Mouse (Mus musculus): Measurements from ENCODE around the gene Ppm1a. TPM values are rescaled to one million over a fixed set of nuclear protein-coding genes. Genes with fewer than 3 reads are reported as not detected.

Ppm1a gene
- polyA plus RNA-seq, 1 experiment from 2014 or later, result 83.7 TPM

- 48% methylated on average over 9 of the region's 9 CpGs for WGBS
- ATAC-seq (ENCODE audit: insufficient number of reproducible peaks, insufficient read depth, low FRiP score, low TSS enrichment), result no peak
- no peak overlapping the region for H3K27ac ChIP-seq
- H3K36me3 ChIP-seq, result no peaks in the 10 kb centered on the region
- no peaks in the 10 kb centered on the region for H3K27me3 ChIP-seq
- no peak overlapping the region for H3K9ac ChIP-seq
- no peaks in the 10 kb centered on the region for H3K4me1 ChIP-seq
- no peaks in the 10 kb centered on the region for H3K9me3 ChIP-seq
- H3K4me2 ChIP-seq (replicated peaks), result no peak overlapping the region
- no peak overlapping the region for H3K4me3 ChIP-seq
Observed at GRCm38 (mm10) chr12:72744803-72745360, 12.4 kb upstream of the Ppm1a start.

DNA sequence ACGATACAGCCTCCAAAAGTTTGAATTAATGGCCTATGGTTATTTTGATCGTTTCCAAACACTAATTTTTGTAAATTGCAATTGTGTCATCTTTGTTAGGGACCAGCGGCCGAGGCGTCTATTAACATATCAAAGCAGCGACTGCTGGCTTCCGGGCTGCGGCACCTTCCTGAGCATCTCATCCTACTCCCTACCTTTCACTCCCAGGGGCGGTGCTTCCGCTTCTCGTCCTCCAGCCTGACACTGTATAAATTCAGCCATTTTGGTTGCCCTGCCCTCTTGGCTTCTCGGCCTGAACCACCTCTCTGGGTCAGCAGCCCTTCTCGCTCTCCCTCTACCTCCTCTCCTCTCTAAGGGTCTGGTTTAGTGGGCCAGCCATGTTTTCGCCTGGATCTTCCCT, 11.8 kb upstream of the Ppm1a start:
- ATAC-seq (ENCODE audit: insufficient number of reproducible peaks, insufficient read depth, low FRiP score, low TSS enrichment), result no peak
- 60% methylated on average over 14 of the region's 14 CpGs for WGBS
- Histone ChIP-seq H3K9me3 (no peaks in the 10 kb centered on the region), H3K4me1 (no peaks in the 10 kb centered on the region), H3K27ac (no peak overlapping the region), H3K9ac (no peak overlapping the region), H3K27me3 (no peaks in the 10 kb centered on the region), H3K4me2 (replicated peaks) (no peak overlapping the region), H3K36me3 (no peaks in the 10 kb centered on the region), H3K4me3 (no peak overlapping the region)

DNA sequence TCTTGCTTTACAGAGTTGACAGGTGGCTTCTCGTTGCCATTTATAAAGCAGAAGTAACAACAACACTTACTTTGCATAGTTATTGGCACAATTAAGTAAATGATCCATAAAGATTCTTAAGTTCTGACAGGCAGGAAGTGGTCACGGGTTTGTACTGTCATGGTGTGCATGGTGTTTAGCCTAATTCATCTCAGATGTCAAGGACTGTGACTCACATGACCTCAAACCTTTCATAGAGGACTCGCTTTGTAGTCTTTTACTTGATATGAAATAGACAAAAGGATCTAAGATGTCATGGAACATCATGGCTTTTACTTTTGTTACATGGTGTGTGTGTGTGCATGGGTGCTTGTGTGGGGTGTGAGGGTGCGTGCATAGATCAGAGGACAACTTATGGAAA, 8.9 kb upstream of the Ppm1a start:
- no peaks in the 10 kb centered on the region for H3K9me3 ChIP-seq
- no peaks in the 10 kb centered on the region for H3K36me3 ChIP-seq
- no peak for ATAC-seq (ENCODE audit: insufficient number of reproducible peaks, insufficient read depth, low FRiP score, low TSS enrichment)
- 63% methylated on average over 4 of the region's 4 CpGs for WGBS
- H3K4me1 ChIP-seq, result no peaks in the 10 kb centered on the region
- H3K9ac ChIP-seq, result no peak overlapping the region
- H3K27ac ChIP-seq, result no peak overlapping the region
- H3K4me3 ChIP-seq, result no peak overlapping the region
- no peaks in the 10 kb centered on the region for H3K27me3 ChIP-seq
- H3K4me2 ChIP-seq (replicated peaks), result no peak overlapping the region

- Histone ChIP-seq H3K4me3 (no peak overlapping the region), H3K36me3 (no peaks in the 10 kb centered on the region), H3K9me3 (no peaks in the 10 kb centered on the region), H3K4me1 (no peaks in the 10 kb centered on the region), H3K9ac (no peak overlapping the region), H3K27ac (no peak overlapping the region), H3K27me3 (no peaks in the 10 kb centered on the region), H3K4me2 (replicated peaks) (no peak overlapping the region)
- ATAC-seq (ENCODE audit: insufficient number of reproducible peaks, insufficient read depth, low FRiP score, low TSS enrichment), result no peak
- WGBS, result 81% methylated on average over 4 of the region's 4 CpGs
Observed at GRCm38 (mm10) chr12:72748841-72749240, 8.4 kb upstream of the Ppm1a start.

DNA sequence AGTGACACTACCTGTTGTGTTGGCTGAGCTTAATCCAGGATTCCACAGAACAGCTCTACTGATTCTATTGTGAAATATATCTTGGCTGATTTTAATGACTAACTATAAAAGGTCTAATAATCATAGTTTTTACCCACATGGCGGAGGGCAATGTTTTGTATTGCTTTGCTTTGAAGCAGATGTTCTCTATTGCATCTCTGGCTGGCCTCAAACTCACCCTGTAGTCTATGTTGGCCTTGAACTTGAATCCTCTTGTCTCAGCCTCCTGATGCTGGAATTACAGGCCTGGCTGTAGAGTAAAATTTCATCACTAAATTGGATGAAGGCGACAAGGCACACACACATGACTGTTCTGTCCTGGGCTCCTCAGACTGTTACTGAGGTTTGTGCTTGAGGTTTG, 7.8 kb upstream of the Ppm1a start:
- H3K36me3 ChIP-seq, result no peaks in the 10 kb centered on the region
- no peak overlapping the region for H3K9ac ChIP-seq
- no peaks in the 10 kb centered on the region for H3K9me3 ChIP-seq
- no peak overlapping the region for H3K4me3 ChIP-seq
- H3K27ac ChIP-seq, result no peak overlapping the region
- 88% methylated on average over 2 of the region's 2 CpGs for WGBS
- H3K4me1 ChIP-seq, result no peaks in the 10 kb centered on the region
- H3K27me3 ChIP-seq, result no peaks in the 10 kb centered on the region
- no peak for ATAC-seq (ENCODE audit: insufficient number of reproducible peaks, insufficient read depth, low FRiP score, low TSS enrichment)
- no peak overlapping the region for H3K4me2 ChIP-seq (replicated peaks)

GRCm38 (mm10) chr12:72750016-72750415, 7.2 kb upstream of the Ppm1a start:
- ATAC-seq (ENCODE audit: insufficient number of reproducible peaks, insufficient read depth, low FRiP score, low TSS enrichment), result no peak
- Histone ChIP-seq H3K27me3 (no peaks in the 10 kb centered on the region), H3K4me2 (replicated peaks) (no peak overlapping the region), H3K9ac (no peak overlapping the region), H3K4me3 (no peak overlapping the region), H3K9me3 (no peaks in the 10 kb centered on the region), H3K36me3 (no peaks in the 10 kb centered on the region), H3K4me1 (no peaks in the 10 kb centered on the region), H3K27ac (no peak overlapping the region)
- 83% methylated on average over 5 of the region's 5 CpGs for WGBS

DNA sequence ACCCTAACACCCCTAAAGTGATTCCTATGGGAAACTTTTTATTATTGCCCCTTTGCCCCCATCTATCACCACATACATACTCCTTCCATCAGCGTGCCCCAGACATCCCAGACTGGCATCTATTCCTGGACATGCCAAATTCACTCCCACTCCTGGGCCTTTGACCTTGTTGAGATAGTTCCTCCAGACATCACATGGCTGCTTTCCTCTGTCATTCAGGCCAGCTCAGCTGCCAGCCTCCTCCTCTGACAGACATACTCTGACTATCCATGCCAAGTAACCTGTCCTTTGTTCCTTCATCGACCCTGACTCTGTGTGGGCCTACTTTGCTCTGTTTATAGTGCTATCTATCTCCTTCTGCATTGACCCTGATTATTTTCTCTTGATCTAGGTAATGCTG, 6.6 kb upstream of the Ppm1a start:
- ATAC-seq (ENCODE audit: insufficient number of reproducible peaks, insufficient read depth, low FRiP score, low TSS enrichment), result no peak
- H3K4me1 ChIP-seq, result no peaks in the 10 kb centered on the region
- H3K9me3 ChIP-seq, result no peaks in the 10 kb centered on the region
- H3K9ac ChIP-seq, result no peak overlapping the region
- no peaks in the 10 kb centered on the region for H3K27me3 ChIP-seq
- no peaks in the 10 kb centered on the region for H3K36me3 ChIP-seq
- no peak overlapping the region for H3K27ac ChIP-seq
- H3K4me2 ChIP-seq (replicated peaks), result no peak overlapping the region
- WGBS, result 78% methylated on average over 2 of the region's 2 CpGs
- H3K4me3 ChIP-seq, result no peak overlapping the region

DNA sequence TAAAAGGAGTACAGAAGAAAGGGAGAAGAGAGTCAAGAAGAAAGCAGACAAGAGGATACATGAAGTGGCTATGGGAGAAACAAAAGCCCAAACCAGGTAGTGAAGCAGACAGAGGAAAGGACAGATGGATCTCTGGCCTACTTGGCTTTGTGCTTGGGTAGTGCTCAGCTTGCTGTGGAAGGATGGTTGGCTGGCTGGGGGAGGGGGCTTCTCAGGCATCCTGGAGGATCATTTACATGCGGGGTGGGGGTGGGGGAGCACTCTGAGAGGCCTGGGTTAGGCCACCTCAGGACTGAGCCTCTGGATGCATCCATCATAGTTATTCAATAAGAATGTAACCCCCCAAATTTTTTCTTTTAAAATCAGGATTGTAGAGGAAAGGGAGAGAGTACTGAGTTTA, 341 bp downstream of the Ppm1a start:
- no peaks in the 10 kb centered on the region for H3K27me3 ChIP-seq
- H3K36me3 ChIP-seq, result no peaks in the 10 kb centered on the region
- no peaks in the 10 kb centered on the region for H3K9me3 ChIP-seq
- ATAC-seq (ENCODE audit: insufficient number of reproducible peaks, insufficient read depth, low FRiP score, low TSS enrichment), result no peak
- 0% methylated on average over 1 of the region's 1 CpGs for WGBS
- H3K27ac ChIP-seq, result peak overlapping the region; percentile 63; the same call in 1 of the 2 replicates
- no peak overlapping the region for H3K9ac ChIP-seq
- peaks cover 23% of the 10 kb centered on the region for H3K4me1 ChIP-seq
- H3K4me3 ChIP-seq, result no peak overlapping the region
- no peak overlapping the region for H3K4me2 ChIP-seq (replicated peaks)

GRCm38 (mm10) chr12:72759956-72760355, 2.7 kb downstream of the Ppm1a start:
- no peaks in the 10 kb centered on the region for H3K36me3 ChIP-seq
- no peaks in the 10 kb centered on the region for H3K27me3 ChIP-seq
- H3K9me3 ChIP-seq, result no peaks in the 10 kb centered on the region
- H3K4me2 ChIP-seq (replicated peaks), result peak overlapping the region; percentile 58
- H3K4me3 ChIP-seq, result no peak overlapping the region; the same call in 1 of the 2 replicates
- WGBS, result 16% methylated on average over 7 of the region's 7 CpGs
- peaks cover 34% of the 10 kb centered on the region for H3K4me1 ChIP-seq
- H3K27ac ChIP-seq, result peak overlapping the region; percentile 99; the same call in 1 of the 2 replicates
- H3K9ac ChIP-seq, result no peak overlapping the region
- ATAC-seq (ENCODE audit: insufficient number of reproducible peaks, insufficient read depth, low FRiP score, low TSS enrichment), result no peak

DNA sequence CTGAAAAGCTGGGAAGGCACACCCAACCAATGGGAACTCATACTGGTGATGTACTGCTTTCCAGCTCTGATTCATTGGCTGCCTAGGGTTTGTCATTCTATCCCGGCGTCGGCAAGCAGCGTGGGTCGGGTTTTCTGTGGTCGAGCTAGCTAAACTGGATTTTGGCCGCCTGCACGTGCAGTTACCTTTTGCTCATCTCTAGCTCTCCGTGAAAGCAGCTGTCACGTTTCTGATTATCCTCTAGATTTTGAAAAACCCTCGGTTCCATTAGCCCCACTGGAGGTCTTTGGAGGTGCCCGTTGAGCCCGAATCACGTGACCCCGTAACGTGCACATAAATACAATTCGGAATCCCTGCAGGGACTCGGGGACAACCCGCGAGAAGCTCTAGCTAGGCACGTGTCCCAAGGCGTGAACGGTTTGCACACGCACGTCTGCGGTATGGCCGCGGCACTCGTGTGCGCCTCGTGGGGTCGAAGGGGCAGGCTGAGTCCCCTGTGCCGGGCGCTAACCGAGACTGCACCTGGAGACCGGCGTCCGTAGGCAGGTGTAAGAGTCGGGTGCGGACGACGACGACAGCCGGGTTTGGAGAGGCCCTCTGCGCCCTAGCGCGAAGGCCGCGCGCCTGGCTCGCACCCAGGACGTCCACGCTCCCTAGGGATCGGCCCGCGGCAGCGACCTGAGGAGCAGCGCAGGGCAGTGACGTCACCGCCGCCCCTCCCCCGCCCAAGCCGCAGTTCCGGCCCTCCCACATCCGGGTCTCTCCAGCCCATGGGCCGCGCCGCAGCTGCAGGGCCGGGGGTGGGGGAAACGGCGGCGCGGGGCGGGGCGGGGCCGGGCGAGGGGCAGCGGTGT, 3.3 kb downstream of the Ppm1a start:
- H3K4me1 ChIP-seq, result peaks cover 34% of the 10 kb centered on the region
- peak overlapping the region; percentile 88 for H3K4me3 ChIP-seq
- H3K27ac ChIP-seq, result peak overlapping the region; percentile 99
- H3K36me3 ChIP-seq, result no peaks in the 10 kb centered on the region
- under 1% methylated on average over 72 of the region's 78 CpGs for WGBS
- peak overlapping the region; percentile 99 for H3K9ac ChIP-seq
- H3K27me3 ChIP-seq, result no peaks in the 10 kb centered on the region
- peak overlapping the region; percentile 58 for H3K4me2 ChIP-seq (replicated peaks)
- ATAC-seq (ENCODE audit: insufficient number of reproducible peaks, insufficient read depth, low FRiP score, low TSS enrichment), result peak; percentile 87
- H3K9me3 ChIP-seq, result no peaks in the 10 kb centered on the region

- peak; percentile 69 for ATAC-seq (ENCODE audit: insufficient number of reproducible peaks, insufficient read depth, low FRiP score, low TSS enrichment)
Observed at GRCm38 (mm10) chr12:72761230-72761648, 4.0 kb downstream of the Ppm1a start.

DNA sequence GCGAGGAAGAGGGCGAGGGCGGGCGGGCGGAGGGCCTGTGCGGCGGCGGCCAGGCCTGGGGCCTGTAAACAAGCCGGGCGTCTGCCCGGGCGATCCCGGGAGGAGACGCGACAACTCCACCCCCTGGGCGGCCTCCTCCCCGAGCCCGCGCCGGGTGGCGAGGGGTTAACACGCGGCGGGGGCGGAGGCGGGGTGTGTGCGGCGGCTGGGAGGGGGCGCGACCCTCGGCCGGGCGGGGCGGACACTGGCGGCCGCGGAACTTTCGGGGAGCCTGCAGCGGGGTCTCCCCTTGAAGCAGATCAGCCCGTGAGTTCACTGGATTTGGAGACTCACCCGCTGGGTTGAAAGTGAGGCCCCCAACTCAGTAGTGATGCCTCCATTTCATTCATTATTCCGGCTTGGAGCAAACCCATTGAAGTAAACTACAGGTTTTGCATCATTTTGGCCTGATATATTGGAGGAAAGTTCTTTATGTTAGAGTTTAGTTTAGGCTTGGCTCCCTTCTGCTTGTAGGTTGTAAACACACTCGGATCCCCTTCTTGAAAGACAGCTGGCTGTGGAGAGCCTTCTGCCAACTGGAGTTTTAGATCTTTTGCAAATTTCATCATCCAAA, 4.5 kb downstream of the Ppm1a start:
- H3K27me3 ChIP-seq, result no peaks in the 10 kb centered on the region
- H3K9ac ChIP-seq, result peak overlapping the region; percentile 99
- peaks cover 26% of the 10 kb centered on the region for H3K4me1 ChIP-seq
- H3K4me2 ChIP-seq (replicated peaks), result peak overlapping the region; percentile 58
- H3K36me3 ChIP-seq, result no peaks in the 10 kb centered on the region
- peak overlapping the region; percentile 99 for H3K27ac ChIP-seq
- H3K4me3 ChIP-seq, result peak overlapping the region; percentile 88
- ATAC-seq (ENCODE audit: insufficient number of reproducible peaks, insufficient read depth, low FRiP score, low TSS enrichment), result peak; percentile 65
- H3K9me3 ChIP-seq, result no peaks in the 10 kb centered on the region
- under 1% methylated on average over 35 of the region's 43 CpGs for WGBS

More at GRCm38 (mm10) chr12:72761230-72761648, 4.0 kb downstream of the Ppm1a start:
- H3K9ac ChIP-seq, result peak overlapping the region; percentile 99
- no peaks in the 10 kb centered on the region for H3K36me3 ChIP-seq
- peak overlapping the region; percentile 58 for H3K4me2 ChIP-seq (replicated peaks)
- peaks cover 31% of the 10 kb centered on the region for H3K4me1 ChIP-seq
- no peaks in the 10 kb centered on the region for H3K9me3 ChIP-seq
- H3K27me3 ChIP-seq, result no peaks in the 10 kb centered on the region
- peak overlapping the region; percentile 88 for H3K4me3 ChIP-seq
- WGBS, result 1% methylated on average over 16 of the region's 71 CpGs
- peak overlapping the region; percentile 99 for H3K27ac ChIP-seq
